Mouse (Mus musculus) cortical plate, adult 2 months (tissue): ENCODE data around the gene Enkd1.

Experiments used
- CTCF ChIP-seq: fragments of 200-500 bp; IDR thresholded peaks from 2 replicates; pipeline ENCODE4 v1.5.1; 2011; ENCODE audit warnings: mild to moderate bottlenecking, control low read depth, low read length; ENCODE audit not compliant: insufficient read depth; ENCODE audit errors: extremely low read depth
- POLR2A ChIP-seq: fragments of 200-500 bp; IDR thresholded peaks from 2 replicates; pipeline ENCODE4 v1.6.1; 2011; ENCODE audit warnings: mild to moderate bottlenecking, low read length, control low read depth; ENCODE audit not compliant: insufficient read depth; ENCODE audit errors: extremely low read depth

GRCm38 (mm10) chr8:105739216-105739615 is 31.2 kb upstream of the Enkd1 start:
- TF ChIP-seq CTCF = no peak
- no peak for TF ChIP-seq POLR2A
